Mouse (Mus musculus): Measurements from ENCODE around the gene Ttc3. TPM values are rescaled to one million over a fixed set of nuclear protein-coding genes. Genes with fewer than 3 reads are reported as not detected.
"Not testable (repeated sequence)": the region's sequence is repeated elsewhere in the genome, so short reads cannot be mapped to it uniquely, and the experiment has no call there.

Gene Ttc3
- polyA plus RNA-seq, 1 experiment from 2014 or later: 285 TPM

DNA sequence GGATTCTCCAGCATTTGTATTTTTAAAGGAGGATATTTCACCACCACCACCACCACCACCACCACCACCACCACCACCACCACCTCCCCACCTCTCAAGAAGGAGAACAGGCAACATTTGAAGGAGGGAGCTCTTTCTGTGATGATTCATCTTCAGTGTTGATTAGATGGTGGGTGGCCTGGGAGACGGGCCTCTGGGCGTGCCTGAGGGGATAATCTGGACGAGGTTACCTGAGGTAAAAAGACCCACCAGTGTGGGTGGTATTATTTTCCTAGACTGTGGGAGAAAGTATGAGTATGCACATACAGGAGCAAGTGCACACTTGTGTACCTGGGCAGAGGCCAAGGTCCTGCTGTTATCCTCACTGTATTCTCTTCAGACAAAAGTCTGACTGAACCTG, 93.6 kb downstream of the Ttc3 start:
- 92% methylated on average over 3 of the region's 3 CpGs for WGBS
- H3K4me1 ChIP-seq: no peaks in the 10 kb centered on the region
- no peaks in the 10 kb centered on the region for H3K9me3 ChIP-seq (replicated peaks)
- no peak overlapping the region for H3K4me3 ChIP-seq
- no peaks in the 10 kb centered on the region for H3K27me3 ChIP-seq (ENCODE audit: low read depth, poor library complexity, severe bottlenecking)
- peaks cover 99% of the 10 kb centered on the region for H3K36me3 ChIP-seq
- DNase-seq (ENCODE audit: low spot score): no peak
- H3K27ac ChIP-seq: no peak overlapping the region

DNA sequence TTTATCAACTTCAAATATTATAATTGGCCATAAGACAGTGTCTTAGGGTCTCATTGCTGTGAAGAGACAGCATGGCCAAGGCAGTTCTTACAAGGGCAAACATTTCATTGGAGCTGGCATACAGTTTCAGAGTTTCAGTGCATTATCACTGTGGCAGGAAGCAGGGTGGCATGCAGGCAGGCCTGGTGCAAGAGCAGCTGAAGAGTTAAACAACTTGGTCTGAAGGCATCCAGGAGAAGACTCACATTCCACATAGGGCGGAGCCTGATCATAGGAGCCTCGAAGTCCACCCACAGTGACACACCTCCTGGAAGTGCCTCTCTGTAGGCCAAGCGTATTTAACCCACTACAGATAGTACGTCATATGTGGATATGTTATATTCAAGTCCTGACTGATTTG, 95.5 kb downstream of the Ttc3 start:
- no peak for DNase-seq (ENCODE audit: low spot score)
- H3K9me3 ChIP-seq (replicated peaks): no peaks in the 10 kb centered on the region
- no peaks in the 10 kb centered on the region for H3K27me3 ChIP-seq (ENCODE audit: low read depth, poor library complexity, severe bottlenecking)
- no peak overlapping the region for H3K27ac ChIP-seq
- peaks cover 100% of the 10 kb centered on the region for H3K36me3 ChIP-seq
- no peak overlapping the region for H3K4me3 ChIP-seq
- H3K4me1 ChIP-seq: no peaks in the 10 kb centered on the region
- 93% methylated on average over 4 of the region's 4 CpGs for WGBS

DNA sequence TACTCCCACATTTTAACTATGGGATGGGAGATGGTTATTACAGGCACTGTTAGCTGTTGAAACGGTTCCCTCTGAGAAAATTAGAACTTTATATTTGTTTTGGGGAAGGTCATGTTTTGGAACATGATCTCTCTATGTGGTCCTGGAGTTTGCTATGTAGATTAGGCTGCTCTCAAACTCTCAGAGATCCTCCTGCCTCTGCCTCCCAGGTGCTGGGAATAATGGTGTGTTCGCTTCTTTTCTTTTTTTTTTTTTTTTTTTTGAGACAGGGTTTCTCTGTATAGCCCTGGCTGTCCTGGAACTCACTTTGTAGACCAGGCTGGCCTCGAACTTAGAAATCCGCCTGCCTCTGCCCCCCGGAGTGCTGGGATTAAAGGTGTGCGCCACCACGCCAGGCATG, 95.9 kb downstream of the Ttc3 start:
- not testable (repeated sequence) for H3K27ac ChIP-seq; H3K4me1 ChIP-seq; DNase-seq (ENCODE audit: low spot score); H3K27me3 ChIP-seq (ENCODE audit: low read depth, poor library complexity, severe bottlenecking); H3K4me3 ChIP-seq; H3K9me3 ChIP-seq (replicated peaks)
- peaks cover 100% of the 10 kb centered on the region for H3K36me3 ChIP-seq
- WGBS: 97% methylated on average over 7 of the region's 7 CpGs

GRCm38 (mm10) chr16:94467337-94468055, 97.1 kb downstream of the Ttc3 start:
- H3K27me3 ChIP-seq (ENCODE audit: low read depth, poor library complexity, severe bottlenecking): no peaks in the 10 kb centered on the region
- no peaks in the 10 kb centered on the region for H3K9me3 ChIP-seq (replicated peaks)
- DNase-seq (ENCODE audit: low spot score): no peak
- H3K36me3 ChIP-seq: peaks cover 97% of the 10 kb centered on the region
- H3K4me1 ChIP-seq: no peaks in the 10 kb centered on the region
- no peak overlapping the region for H3K27ac ChIP-seq
- WGBS: 88% methylated on average over 11 of the region's 11 CpGs
- H3K4me3 ChIP-seq: no peak overlapping the region

DNA sequence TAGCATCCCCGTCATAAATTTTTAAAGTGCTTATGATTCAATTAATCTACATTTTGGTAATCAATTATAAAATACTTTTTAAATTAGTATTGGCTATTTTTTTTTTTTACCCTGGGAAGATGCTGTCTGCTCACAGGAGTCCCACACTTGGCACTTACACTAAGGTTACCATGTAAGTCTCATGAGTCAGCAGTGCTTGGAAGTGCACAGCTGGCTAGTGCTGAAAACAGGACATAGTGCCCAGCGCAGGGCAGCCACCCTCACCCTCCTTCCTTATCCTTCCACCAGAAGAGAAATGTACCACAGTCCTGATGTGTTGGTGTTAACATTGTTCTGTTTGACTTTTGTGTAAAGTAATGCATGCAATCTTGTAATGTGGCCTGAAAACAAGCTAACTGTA, 98.0 kb downstream of the Ttc3 start:
- WGBS: 98% methylated on average over 2 of the region's 2 CpGs
- Histone ChIP-seq H3K27ac (no peak overlapping the region), H3K27me3 (ENCODE audit: low read depth, poor library complexity, severe bottlenecking) (no peaks in the 10 kb centered on the region), H3K4me3 (no peak overlapping the region), H3K4me1 (no peaks in the 10 kb centered on the region), H3K9me3 (replicated peaks) (no peaks in the 10 kb centered on the region), H3K36me3 (peaks cover 96% of the 10 kb centered on the region)
- no peak for DNase-seq (ENCODE audit: low spot score)

- no peak overlapping the region for H3K4me3 ChIP-seq
- no peaks in the 10 kb centered on the region for H3K27me3 ChIP-seq (ENCODE audit: low read depth, poor library complexity, severe bottlenecking)
- H3K4me1 ChIP-seq: no peaks in the 10 kb centered on the region
- H3K27ac ChIP-seq: no peak overlapping the region
- WGBS: 85% methylated on average over 8 of the region's 8 CpGs
- no peak for DNase-seq (ENCODE audit: low spot score)
- no peaks in the 10 kb centered on the region for H3K9me3 ChIP-seq (replicated peaks)
- peaks cover 57% of the 10 kb centered on the region for H3K36me3 ChIP-seq
These were observed 102.1 kb downstream of the Ttc3 start for GRCm38 (mm10) chr16:94472515-94472951.

DNA sequence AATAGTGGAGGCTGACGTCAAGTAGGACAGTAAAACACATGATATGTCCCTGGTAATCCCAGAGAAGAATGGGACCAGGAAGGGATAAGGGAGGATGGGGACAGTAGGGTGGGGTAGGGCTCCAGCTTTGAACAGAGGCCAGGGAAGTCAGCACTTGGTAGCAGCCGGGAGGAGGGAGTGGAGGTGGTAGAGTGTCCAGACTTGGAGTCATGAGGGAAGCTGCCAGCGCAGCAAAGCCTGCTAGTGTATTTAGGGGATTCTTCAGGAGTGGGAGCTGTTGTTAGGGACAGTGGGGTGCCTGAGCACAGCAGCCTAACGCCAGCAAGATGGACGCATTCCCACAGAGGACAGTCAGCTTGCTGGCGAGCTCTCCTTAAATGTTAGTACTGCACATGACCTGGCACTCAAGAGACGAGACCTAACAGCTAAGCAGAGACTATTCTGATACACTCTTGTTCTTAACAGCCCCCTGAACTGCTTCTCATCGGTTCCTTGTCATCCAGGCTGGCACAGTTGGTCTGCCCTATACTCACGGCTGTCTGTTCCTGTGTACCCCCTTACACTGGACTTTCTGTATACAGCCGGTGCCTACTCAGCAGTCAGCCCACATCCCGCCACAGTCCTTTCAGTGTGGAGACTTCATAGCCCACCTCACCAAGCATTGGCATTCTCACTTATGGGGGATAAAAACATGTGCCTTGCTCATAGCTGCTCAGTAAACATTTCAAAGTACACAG, 102.8 kb downstream of the Ttc3 start:
- Histone ChIP-seq H3K9me3 (replicated peaks) (no peaks in the 10 kb centered on the region), H3K27me3 (ENCODE audit: low read depth, poor library complexity, severe bottlenecking) (no peaks in the 10 kb centered on the region), H3K4me3 (no peak overlapping the region), H3K27ac (no peak overlapping the region), H3K36me3 (peaks cover 50% of the 10 kb centered on the region), H3K4me1 (no peaks in the 10 kb centered on the region)
- WGBS: 89% methylated on average over 11 of the region's 11 CpGs
- DNase-seq (ENCODE audit: low spot score): no peak

- H3K36me3 ChIP-seq: no peaks in the 10 kb centered on the region
- DNase-seq (ENCODE audit: low spot score): no peak
- H3K9me3 ChIP-seq (replicated peaks): no peaks in the 10 kb centered on the region
- no peaks in the 10 kb centered on the region for H3K4me1 ChIP-seq
- 84% methylated on average over 11 of the region's 11 CpGs for WGBS
- H3K4me3 ChIP-seq: no peak overlapping the region
- H3K27ac ChIP-seq: no peak overlapping the region
- no peaks in the 10 kb centered on the region for H3K27me3 ChIP-seq (ENCODE audit: low read depth, poor library complexity, severe bottlenecking)
These were observed 114.5 kb downstream of the Ttc3 start for GRCm38 (mm10) chr16:94484752-94485535.

DNA sequence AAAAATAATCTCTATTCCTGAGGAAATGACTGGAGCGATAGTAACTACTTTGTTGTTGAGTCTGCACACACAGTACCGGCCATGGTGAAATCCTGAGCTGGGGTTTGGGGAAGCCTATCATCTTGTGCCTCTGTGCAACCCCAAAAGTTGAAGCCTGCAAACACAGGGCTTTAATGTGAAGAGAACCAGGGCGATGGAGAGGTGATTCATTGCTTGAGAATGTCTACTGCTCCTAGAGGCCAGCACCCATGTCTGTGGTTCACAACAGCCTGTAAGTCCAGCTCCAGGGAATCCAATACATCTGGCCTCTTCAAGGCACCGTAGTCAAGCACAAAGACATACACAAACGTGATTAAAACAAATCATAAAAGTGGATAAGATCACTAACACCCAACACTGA, 116.9 kb downstream of the Ttc3 start:
- 85% methylated on average over 5 of the region's 5 CpGs for WGBS
- H3K4me3 ChIP-seq: no peak overlapping the region
- DNase-seq (ENCODE audit: low spot score): no peak

DNA sequence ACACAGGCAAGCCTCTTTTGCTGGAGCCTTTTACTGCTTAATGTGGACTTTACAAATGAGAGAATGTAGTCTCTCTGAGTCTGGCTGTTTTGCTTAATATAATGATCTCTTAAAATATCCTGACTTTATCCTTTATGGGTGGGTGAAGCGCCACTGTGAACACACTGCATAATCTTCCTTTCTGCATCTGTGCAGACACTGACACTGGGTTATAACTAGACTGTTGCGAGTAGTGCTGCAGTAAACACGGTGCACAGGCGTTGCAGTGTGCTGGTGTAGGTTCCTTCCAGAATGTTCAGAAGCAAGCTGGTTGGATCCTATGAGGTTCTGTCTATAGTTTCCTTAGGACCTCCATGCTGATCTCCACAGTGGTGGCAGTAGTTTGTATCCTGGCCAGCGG, 118.9 kb downstream of the Ttc3 start:
- Histone ChIP-seq H3K9me3 (replicated peaks) (no peaks in the 10 kb centered on the region), H3K27me3 (ENCODE audit: low read depth, poor library complexity, severe bottlenecking) (no peaks in the 10 kb centered on the region), H3K4me3 (no peak overlapping the region), H3K27ac (no peak overlapping the region), H3K4me1 (no peaks in the 10 kb centered on the region), H3K36me3 (no peaks in the 10 kb centered on the region)
- WGBS: 91% methylated on average over 5 of the region's 5 CpGs
- DNase-seq (ENCODE audit: low spot score): no peak

More for the DNA sequence above, 116.9 kb downstream of the Ttc3 start:
- H3K27ac ChIP-seq: no peak overlapping the region
- H3K9me3 ChIP-seq (replicated peaks): no peaks in the 10 kb centered on the region
- no peaks in the 10 kb centered on the region for H3K4me1 ChIP-seq
- H3K27me3 ChIP-seq (ENCODE audit: low read depth, poor library complexity, severe bottlenecking): no peaks in the 10 kb centered on the region
- H3K36me3 ChIP-seq: no peaks in the 10 kb centered on the region

- H3K36me3 ChIP-seq: peaks cover 66% of the 10 kb centered on the region
- not testable (repeated sequence) for H3K4me1 ChIP-seq; H3K4me3 ChIP-seq; H3K27ac ChIP-seq; H3K9me3 ChIP-seq (replicated peaks); DNase-seq (ENCODE audit: low spot score); H3K27me3 ChIP-seq (ENCODE audit: low read depth, poor library complexity, severe bottlenecking)
- 94% methylated on average over 7 of the region's 7 CpGs for WGBS
These were observed 126.8 kb downstream of the Ttc3 start for GRCm38 (mm10) chr16:94497176-94497575.

DNA sequence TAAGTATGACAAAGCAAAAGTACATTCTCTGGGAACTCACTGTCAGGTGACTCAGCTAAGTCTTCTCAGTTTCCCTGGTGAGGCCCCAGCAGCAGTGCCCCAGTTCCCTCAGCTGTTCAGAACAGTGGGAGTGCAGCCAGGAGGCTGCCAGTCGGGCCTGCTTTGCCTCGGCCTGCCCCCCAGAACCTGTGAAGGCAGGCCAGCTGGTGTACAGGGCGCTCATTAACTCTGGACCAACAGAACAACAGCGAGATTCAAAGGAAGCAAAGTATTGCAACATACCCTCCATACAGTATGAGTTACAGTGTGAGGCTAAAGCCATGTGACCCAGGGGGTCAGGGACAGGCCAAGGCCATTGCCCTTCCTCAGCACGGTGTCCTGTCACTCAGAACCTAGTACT, 127.5 kb downstream of the Ttc3 start:
- Histone ChIP-seq H3K4me1 (no peaks in the 10 kb centered on the region), H3K4me3 (no peak overlapping the region), H3K36me3 (peaks cover 71% of the 10 kb centered on the region), H3K9me3 (replicated peaks) (no peaks in the 10 kb centered on the region), H3K27me3 (ENCODE audit: low read depth, poor library complexity, severe bottlenecking) (no peaks in the 10 kb centered on the region), H3K27ac (no peak overlapping the region)
- 89% methylated on average over 5 of the region's 5 CpGs for WGBS
- no peak for DNase-seq (ENCODE audit: low spot score)

DNA sequence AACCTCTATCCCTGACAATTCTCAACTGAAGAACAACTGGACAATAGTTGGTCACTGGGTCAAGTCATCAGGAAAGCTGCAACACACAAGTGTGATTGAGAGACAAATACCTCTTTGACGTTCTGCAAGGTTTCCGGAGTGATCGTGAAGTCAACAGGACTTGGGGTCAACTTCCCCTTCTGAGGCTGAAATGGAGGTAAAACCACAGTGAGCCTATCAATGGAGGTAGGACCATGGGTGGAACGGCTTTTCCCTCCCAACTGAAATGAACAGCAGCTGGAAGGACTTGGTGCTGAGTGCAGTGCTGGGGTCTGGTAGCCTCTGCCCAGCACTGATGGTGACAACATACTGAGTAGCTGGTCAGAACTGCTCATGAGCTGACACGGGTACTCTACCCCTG, 133.8 kb downstream of the Ttc3 start:
- DNase-seq (ENCODE audit: low spot score): no peak
- no peak overlapping the region for H3K4me3 ChIP-seq
- peaks cover 86% of the 10 kb centered on the region for H3K36me3 ChIP-seq
- no peaks in the 10 kb centered on the region for H3K27me3 ChIP-seq (ENCODE audit: low read depth, poor library complexity, severe bottlenecking)
- no peaks in the 10 kb centered on the region for H3K9me3 ChIP-seq (replicated peaks)
- H3K4me1 ChIP-seq: no peaks in the 10 kb centered on the region
- WGBS: 95% methylated on average over 5 of the region's 5 CpGs
- H3K27ac ChIP-seq: no peak overlapping the region

Measured in limb, embryonic 10.5 days (tissue).